Mouse (Mus musculus): ENCODE measurements around the gene Apip. TPM values are rescaled to one million over a fixed set of nuclear protein-coding genes. Genes with fewer than 3 reads are reported as not detected.

Apip gene
- total and polyA plus RNA-seq, 2 experiments from 2014 or later: 44.3 to 63.9 TPM

DNA sequence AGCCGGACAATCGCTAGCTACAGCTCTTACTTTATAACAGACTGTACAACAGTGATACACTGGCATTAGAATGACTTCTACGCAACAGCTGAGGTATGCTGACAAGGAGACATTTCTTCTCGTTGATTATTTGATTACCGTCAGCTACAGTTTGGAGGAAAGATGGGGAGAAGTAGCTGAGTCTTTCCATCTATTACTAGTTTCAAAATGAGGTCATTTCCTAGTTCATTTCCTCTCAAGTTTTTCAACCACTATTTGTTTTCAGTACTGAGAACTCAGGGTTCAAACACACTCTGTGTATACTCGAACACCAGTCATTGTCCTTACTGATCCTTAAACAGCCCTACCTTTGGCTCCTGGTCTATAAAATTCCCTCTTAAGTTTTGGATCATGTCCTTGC lies 17.7 kb upstream of the Apip start:
- TF ChIP-seq CTCF (IDR thresholded peaks at IDR 0.05; ENCODE audit: low read depth): no peak
- TF ChIP-seq EP300 (IDR thresholded peaks at IDR 0.05; ENCODE audit: low read depth): no peak
- WGBS: 83% methylated on average over 6 of the region's 6 CpGs
- H3K4me1 ChIP-seq (ENCODE audit: control insufficient read depth, insufficient read depth): no peaks in the 10 kb centered on the region
- DNase-seq (ENCODE audit: low spot score) (no peak), ATAC-seq (ENCODE audit: insufficient read depth, low read depth) (no peak)
- no peak overlapping the region for H3K4me2 ChIP-seq (ENCODE audit: low read depth, low read length)
- H3K27ac ChIP-seq (ENCODE audit: low read depth): no peak overlapping the region
- 0 out of 2 replicates have a peak, but pooled peaks cover 9% of the 10 kb centered on the region for H3K36me3 ChIP-seq (replicated peaks; ENCODE audit: control insufficient read depth, insufficient read depth, low read length)
- H3K9ac ChIP-seq (replicated peaks; ENCODE audit: low read depth, low read length): no peak overlapping the region
- no peaks in the 10 kb centered on the region for H3K27me3 ChIP-seq (ENCODE audit: control insufficient read depth, insufficient read depth, low read length)
- H3K9me3 ChIP-seq (replicated peaks; ENCODE audit: control insufficient read depth, low read length): no peaks in the 10 kb centered on the region
- no peak overlapping the region for H3K4me3 ChIP-seq (ENCODE audit: low read depth, low read length)

DNA sequence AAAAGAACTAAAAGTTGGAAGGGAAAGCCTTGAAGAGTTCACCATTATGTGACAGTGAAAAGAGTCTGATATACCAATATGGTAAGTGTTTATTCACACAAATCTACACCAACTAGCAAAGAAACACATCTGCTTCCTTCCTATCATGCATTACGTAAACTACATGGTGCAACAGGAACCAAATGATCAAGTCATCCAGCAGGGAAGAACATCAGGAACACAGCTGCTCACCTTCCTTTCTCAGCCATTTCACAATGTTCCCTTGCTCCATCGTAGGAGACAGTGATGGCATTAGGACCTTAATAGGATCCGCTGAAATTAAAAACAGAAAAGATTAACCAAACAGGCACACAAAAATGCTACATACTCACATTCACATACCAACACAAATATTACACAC lies 15.2 kb upstream of the Apip start:
- no peak for DNase-seq (ENCODE audit: low spot score)
- no peak overlapping the region for H3K27ac ChIP-seq (ENCODE audit: low read depth)
- H3K4me1 ChIP-seq (ENCODE audit: control insufficient read depth, insufficient read depth): no peaks in the 10 kb centered on the region; the same call in 1 of the 2 replicates
- no peak overlapping the region for H3K4me3 ChIP-seq (ENCODE audit: low read depth, low read length)
- no peak for ATAC-seq (ENCODE audit: insufficient read depth, low read depth)
- no peaks in the 10 kb centered on the region for H3K9me3 ChIP-seq (replicated peaks; ENCODE audit: control insufficient read depth, low read length)
- TF ChIP-seq CTCF (IDR thresholded peaks at IDR 0.05; ENCODE audit: low read depth) (no peak), EP300 (IDR thresholded peaks at IDR 0.05; ENCODE audit: low read depth) (no peak)
- no peaks in the 10 kb centered on the region for H3K27me3 ChIP-seq (ENCODE audit: control insufficient read depth, insufficient read depth, low read length)
- WGBS: 89% methylated on average over 3 of the region's 3 CpGs
- 0 out of 2 replicates have a peak, but pooled peaks cover 9% of the 10 kb centered on the region for H3K36me3 ChIP-seq (replicated peaks; ENCODE audit: control insufficient read depth, insufficient read depth, low read length)
- no peak overlapping the region for H3K9ac ChIP-seq (replicated peaks; ENCODE audit: low read depth, low read length)
- no peak overlapping the region for H3K4me2 ChIP-seq (ENCODE audit: low read depth, low read length)

DNA sequence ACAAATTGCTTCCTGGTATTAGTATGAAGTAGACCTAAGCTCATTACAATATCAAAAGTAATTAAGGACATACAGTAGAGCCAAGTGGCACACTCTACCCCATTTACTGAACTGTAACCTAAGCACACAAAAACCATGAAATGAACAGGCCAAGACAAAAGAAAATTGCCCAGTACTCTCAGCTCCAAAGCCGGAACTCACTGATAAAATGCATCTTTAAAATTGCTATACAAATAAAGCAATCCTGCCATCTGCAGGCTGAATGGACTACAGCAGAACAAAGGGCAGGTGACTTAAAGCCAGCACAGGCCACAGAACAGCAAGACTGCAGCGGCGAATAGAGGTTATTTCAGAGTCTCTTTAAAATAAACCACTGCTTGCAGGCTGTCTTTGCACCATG lies 10.6 kb upstream of the Apip start:
- TF ChIP-seq CTCF (IDR thresholded peaks at IDR 0.05; ENCODE audit: low read depth): peak; percentile 74
- TF ChIP-seq EP300 (IDR thresholded peaks at IDR 0.05; ENCODE audit: low read depth): no peak
- H3K4me2 ChIP-seq (ENCODE audit: low read depth, low read length): no peak overlapping the region
- H3K4me3 ChIP-seq (ENCODE audit: low read depth, low read length): no peak overlapping the region
- DNase-seq (ENCODE audit: low spot score) (peak; percentile 57), ATAC-seq (ENCODE audit: insufficient read depth, low read depth) (peak; percentile 57; the same call in 1 of the 2 replicates)
- no peaks in the 10 kb centered on the region; the same call in 1 of the 2 replicates for H3K4me1 ChIP-seq (ENCODE audit: control insufficient read depth, insufficient read depth)
- H3K27ac ChIP-seq (ENCODE audit: low read depth): no peak overlapping the region
- WGBS: 20% methylated on average over 3 of the region's 3 CpGs
- no peaks in the 10 kb centered on the region for H3K36me3 ChIP-seq (replicated peaks; ENCODE audit: control insufficient read depth, insufficient read depth, low read length)
- H3K9me3 ChIP-seq (replicated peaks; ENCODE audit: control insufficient read depth, low read length): no peaks in the 10 kb centered on the region
- no peaks in the 10 kb centered on the region for H3K27me3 ChIP-seq (ENCODE audit: control insufficient read depth, insufficient read depth, low read length)
- H3K9ac ChIP-seq (replicated peaks; ENCODE audit: low read depth, low read length): no peak overlapping the region

DNA sequence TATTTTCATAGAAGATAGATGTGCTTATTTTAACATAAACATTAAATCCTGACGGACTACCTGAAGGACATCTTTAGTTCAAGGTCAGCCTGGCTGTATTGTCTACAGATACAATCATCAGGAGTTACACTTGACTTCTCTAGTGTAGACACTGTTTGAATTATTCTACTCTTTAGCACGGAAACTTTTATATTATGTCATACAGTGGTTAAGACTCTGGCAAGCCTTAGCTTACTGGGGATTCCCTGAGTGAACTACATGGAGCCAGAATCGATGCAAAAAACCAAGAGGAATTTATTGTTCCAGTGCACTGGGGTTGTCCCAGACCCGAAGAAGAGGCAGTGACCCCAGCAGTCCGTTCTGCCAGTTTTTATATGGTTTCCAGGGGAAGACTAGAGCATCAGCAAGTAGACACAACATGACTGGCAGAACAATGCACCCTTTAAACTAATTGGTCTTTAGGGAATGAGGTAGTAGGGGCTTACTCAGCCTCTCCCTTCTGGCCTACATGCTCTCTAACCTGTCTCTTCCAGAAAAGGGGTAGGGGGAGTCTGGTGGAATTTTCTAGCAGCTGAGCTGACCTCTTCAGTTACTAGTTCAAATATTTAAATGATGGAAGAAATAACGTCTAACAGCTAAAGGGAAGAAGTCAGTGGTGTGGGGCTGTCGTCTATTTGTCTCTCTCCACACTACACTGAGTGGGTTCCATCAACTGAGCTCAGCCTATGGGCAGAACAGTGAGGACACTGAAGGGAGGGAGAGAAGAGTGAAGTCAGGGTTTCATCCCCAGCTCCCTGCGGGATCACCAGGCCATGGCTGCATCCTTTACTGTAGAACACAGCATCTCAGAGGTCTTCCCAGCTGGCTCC lies 6.6 kb upstream of the Apip start:
- 77% methylated on average over 8 of the region's 8 CpGs for WGBS
- no peak for DNase-seq (ENCODE audit: low spot score)

DNA sequence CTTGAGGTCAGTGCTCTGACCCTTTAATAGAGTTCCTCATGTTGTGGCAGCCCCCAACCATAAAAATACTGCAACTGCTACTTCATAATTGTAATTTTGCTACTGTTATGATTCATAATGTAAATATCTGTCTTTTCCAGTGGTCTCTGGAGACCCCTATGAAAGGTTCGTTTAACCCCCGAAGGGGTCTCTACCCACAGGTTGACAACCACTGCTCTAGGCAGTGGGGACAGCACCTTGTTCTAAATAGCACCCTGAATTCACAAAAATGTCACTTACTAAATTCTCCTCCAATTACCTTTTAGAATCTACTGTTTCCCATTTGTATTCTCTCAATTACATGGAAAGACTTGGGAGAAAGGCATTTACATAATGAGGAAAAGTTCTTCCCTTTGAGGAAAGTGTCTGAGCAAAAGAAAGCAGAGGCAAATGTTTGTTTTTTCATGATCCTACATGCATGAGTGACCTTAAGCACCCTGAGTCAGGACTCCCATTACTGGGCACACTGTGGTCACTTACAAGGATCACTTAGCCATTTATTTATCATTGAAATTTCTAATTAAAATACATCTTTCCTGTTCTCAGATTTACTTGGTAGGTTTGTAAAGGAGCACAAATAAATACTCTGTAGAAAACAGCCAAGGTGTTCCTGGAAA lies 5.8 kb upstream of the Apip start:
- no peaks in the 10 kb centered on the region for H3K27me3 ChIP-seq (ENCODE audit: control insufficient read depth, insufficient read depth, low read length)
- DNase-seq (ENCODE audit: low spot score) (no peak), ATAC-seq (ENCODE audit: insufficient read depth, low read depth) (no peak)
- WGBS: 94% methylated on average over 2 of the region's 2 CpGs
- no peak overlapping the region for H3K4me2 ChIP-seq (ENCODE audit: low read depth, low read length)
- H3K9me3 ChIP-seq (replicated peaks; ENCODE audit: control insufficient read depth, low read length): no peaks in the 10 kb centered on the region
- H3K27ac ChIP-seq (ENCODE audit: low read depth): no peak overlapping the region
- peaks cover 22% of the 10 kb centered on the region for H3K4me1 ChIP-seq (ENCODE audit: control insufficient read depth, insufficient read depth)
- TF ChIP-seq EP300 (IDR thresholded peaks at IDR 0.05; ENCODE audit: low read depth) (no peak), CTCF (IDR thresholded peaks at IDR 0.05; ENCODE audit: low read depth) (no peak)
- no peak overlapping the region for H3K9ac ChIP-seq (replicated peaks; ENCODE audit: low read depth, low read length)
- no peaks in the 10 kb centered on the region for H3K36me3 ChIP-seq (replicated peaks; ENCODE audit: control insufficient read depth, insufficient read depth, low read length)
- no peak overlapping the region for H3K4me3 ChIP-seq (ENCODE audit: low read depth, low read length)

More for the DNA sequence above, 6.6 kb upstream of the Apip start:
- ATAC-seq (ENCODE audit: insufficient read depth, low read depth): no peak
- Histone ChIP-seq H3K4me3 (ENCODE audit: low read depth, low read length) (no peak overlapping the region), H3K4me1 (ENCODE audit: control insufficient read depth, insufficient read depth) (peaks cover 15% of the 10 kb centered on the region), H3K36me3 (replicated peaks; ENCODE audit: control insufficient read depth, insufficient read depth, low read length) (no peaks in the 10 kb centered on the region), H3K9me3 (replicated peaks; ENCODE audit: control insufficient read depth, low read length) (no peaks in the 10 kb centered on the region), H3K27me3 (ENCODE audit: control insufficient read depth, insufficient read depth, low read length) (no peaks in the 10 kb centered on the region), H3K9ac (replicated peaks; ENCODE audit: low read depth, low read length) (no peak overlapping the region), H3K4me2 (ENCODE audit: low read depth, low read length) (no peak overlapping the region), H3K27ac (ENCODE audit: low read depth) (no peak overlapping the region)
- TF ChIP-seq EP300 (IDR thresholded peaks at IDR 0.05; ENCODE audit: low read depth) (no peak), CTCF (IDR thresholded peaks at IDR 0.05; ENCODE audit: low read depth) (no peak)
